Mouse (Mus musculus): ENCODE results near the gene Itpk1. TPM values are rescaled to one million over a fixed set of nuclear protein-coding genes. Genes with fewer than 3 reads are reported as not detected.

Itpk1 gene
- polyA plus RNA-seq, 1 experiment = 64.9 TPM

DNA sequence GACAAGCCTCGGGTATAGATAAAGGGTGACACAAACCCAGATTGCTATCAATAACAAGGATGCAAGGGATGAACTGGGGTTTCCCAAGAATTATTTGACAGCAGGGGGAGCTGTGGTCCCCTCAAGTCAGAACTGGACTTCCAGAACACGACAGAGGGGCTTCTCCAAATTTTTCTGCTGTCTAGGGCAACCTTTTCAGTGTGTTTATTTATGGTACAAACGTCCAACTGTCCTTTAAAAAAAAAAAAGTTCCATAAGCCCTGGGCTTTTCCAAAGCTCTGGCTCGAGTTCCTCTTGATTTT, 1.7 kb downstream of the Itpk1 start:
- DNase-seq = peak in 1 of 2 experiments; percentile 68
- Histone ChIP-seq H3K4me1 (ENCODE audit: control insufficient read depth, insufficient read depth, low read length) (peaks cover 29% of the 10 kb centered on the region), H3K4me3 (replicated peaks; ENCODE audit: insufficient read depth, low read depth, low read length) (peak overlapping the region; percentile 86), H3K27ac (ENCODE audit: insufficient read depth, low read length) (peak overlapping the region; percentile 75), H3K27me3 (ENCODE audit: control insufficient read depth, insufficient read depth, low read length) (no peaks in the 10 kb centered on the region)
- 0 out of 2 replicates have a peak, but pooled peaks have one; percentile 44 for TF ChIP-seq CTCF (IDR thresholded peaks at IDR 0.05; ENCODE audit: borderline replicate concordance, insufficient read depth, low read depth, low read length)
- TF ChIP-seq POLR2A (IDR thresholded peaks at IDR 0.05; ENCODE audit: borderline replicate concordance, insufficient read depth, low read length) = no peak
- 2% methylated on average over 4 of the region's 4 CpGs for WGBS

- 8% methylated on average over 15 of the region's 15 CpGs for WGBS
- DNase-seq = peak; percentile 73 to 77
Measured at GRCm38 (mm10) chr12:102702356-102703110, 2.2 kb downstream of the Itpk1 start.

DNA sequence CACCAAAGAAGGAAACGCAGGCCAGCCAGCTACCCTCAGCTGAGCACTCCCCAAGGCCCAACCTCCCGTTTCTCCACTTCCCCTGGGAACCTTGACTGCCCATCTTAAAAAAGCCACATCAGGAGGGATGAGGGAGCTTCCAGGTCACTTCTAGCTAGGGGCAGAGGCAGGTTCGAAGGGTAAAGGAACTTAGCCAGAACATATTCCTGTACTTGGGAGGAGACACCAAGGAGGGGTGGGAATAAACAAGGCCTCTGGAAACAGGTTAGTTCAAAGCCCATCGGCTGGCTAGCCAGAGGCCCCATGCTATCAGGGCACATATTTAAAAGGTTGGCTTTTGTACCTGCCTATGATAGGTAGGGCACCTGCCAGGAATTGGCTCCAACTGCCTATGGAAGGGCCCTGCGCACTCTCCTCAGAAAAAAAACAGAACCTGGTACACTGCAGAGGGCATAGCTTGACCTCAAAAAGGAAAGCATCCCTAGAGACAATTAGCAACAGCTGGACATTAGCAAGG, 3.0 kb downstream of the Itpk1 start:
- Histone ChIP-seq H3K4me3 (replicated peaks; ENCODE audit: insufficient read depth, low read depth, low read length) (peak overlapping the region; percentile 42), H3K4me1 (ENCODE audit: control insufficient read depth, insufficient read depth, low read length) (peaks cover 42% of the 10 kb centered on the region), H3K27me3 (ENCODE audit: control insufficient read depth, insufficient read depth, low read length) (no peaks in the 10 kb centered on the region), H3K27ac (ENCODE audit: insufficient read depth, low read length) (no peak overlapping the region)
- peak in 1 of 2 experiments; percentile 34 for DNase-seq
- WGBS = 64% methylated on average over 5 of the region's 5 CpGs
- no peak for TF ChIP-seq CTCF (IDR thresholded peaks at IDR 0.05; ENCODE audit: borderline replicate concordance, insufficient read depth, low read depth, low read length)
- TF ChIP-seq POLR2A (IDR thresholded peaks at IDR 0.05; ENCODE audit: borderline replicate concordance, insufficient read depth, low read length) = no peak

More at GRCm38 (mm10) chr12:102702356-102703110, 2.2 kb downstream of the Itpk1 start:
- no peak overlapping the region; the same call in 1 of the 2 replicates for H3K27ac ChIP-seq (ENCODE audit: insufficient read depth, low read length)
- H3K27me3 ChIP-seq (ENCODE audit: control insufficient read depth, insufficient read depth, low read length) = no peaks in the 10 kb centered on the region
- H3K4me3 ChIP-seq (replicated peaks; ENCODE audit: insufficient read depth, low read depth, low read length) = peak overlapping the region; percentile 86
- peak; percentile 59; the same call in 1 of the 2 replicates for TF ChIP-seq CTCF (IDR thresholded peaks at IDR 0.05; ENCODE audit: borderline replicate concordance, insufficient read depth, low read depth, low read length)
- TF ChIP-seq POLR2A (IDR thresholded peaks at IDR 0.05; ENCODE audit: borderline replicate concordance, insufficient read depth, low read length) = no peak
- peaks cover 34% of the 10 kb centered on the region for H3K4me1 ChIP-seq (ENCODE audit: control insufficient read depth, insufficient read depth, low read length)

- peaks cover 54% of the 10 kb centered on the region for H3K4me1 ChIP-seq (ENCODE audit: control insufficient read depth, insufficient read depth, low read length)
- H3K27me3 ChIP-seq (ENCODE audit: control insufficient read depth, insufficient read depth, low read length) = no peaks in the 10 kb centered on the region
- WGBS = 73% methylated on average over 12 of the region's 12 CpGs
- DNase-seq = no peak
- no peak overlapping the region for H3K27ac ChIP-seq (ENCODE audit: insufficient read depth, low read length)
- H3K4me3 ChIP-seq (replicated peaks; ENCODE audit: insufficient read depth, low read depth, low read length) = no peak overlapping the region
- TF ChIP-seq CTCF (IDR thresholded peaks at IDR 0.05; ENCODE audit: borderline replicate concordance, insufficient read depth, low read depth, low read length) (no peak), POLR2A (IDR thresholded peaks at IDR 0.05; ENCODE audit: borderline replicate concordance, insufficient read depth, low read length) (no peak)
Measured at GRCm38 (mm10) chr12:102700453-102700852, 4.3 kb downstream of the Itpk1 start.

- no peak for DNase-seq
- no peak overlapping the region for H3K27ac ChIP-seq (ENCODE audit: insufficient read depth, low read length)
- peaks cover 66% of the 10 kb centered on the region for H3K4me1 ChIP-seq (ENCODE audit: control insufficient read depth, insufficient read depth, low read length)
- no peaks in the 10 kb centered on the region for H3K27me3 ChIP-seq (ENCODE audit: control insufficient read depth, insufficient read depth, low read length)
- H3K4me3 ChIP-seq (replicated peaks; ENCODE audit: insufficient read depth, low read depth, low read length) = no peak overlapping the region
- 13% methylated on average over 1 of the region's 1 CpGs for WGBS
- TF ChIP-seq CTCF (IDR thresholded peaks at IDR 0.05; ENCODE audit: borderline replicate concordance, insufficient read depth, low read depth, low read length) = no peak
- TF ChIP-seq POLR2A (IDR thresholded peaks at IDR 0.05; ENCODE audit: borderline replicate concordance, insufficient read depth, low read length) = no peak
Measured at GRCm38 (mm10) chr12:102699156-102699555, 5.6 kb downstream of the Itpk1 start.

GRCm38 (mm10) chr12:102698089-102698684, 6.5 kb downstream of the Itpk1 start:
- H3K27ac ChIP-seq (ENCODE audit: insufficient read depth, low read length) = no peak overlapping the region
- 9% methylated on average over 1 of the region's 1 CpGs for WGBS

DNA sequence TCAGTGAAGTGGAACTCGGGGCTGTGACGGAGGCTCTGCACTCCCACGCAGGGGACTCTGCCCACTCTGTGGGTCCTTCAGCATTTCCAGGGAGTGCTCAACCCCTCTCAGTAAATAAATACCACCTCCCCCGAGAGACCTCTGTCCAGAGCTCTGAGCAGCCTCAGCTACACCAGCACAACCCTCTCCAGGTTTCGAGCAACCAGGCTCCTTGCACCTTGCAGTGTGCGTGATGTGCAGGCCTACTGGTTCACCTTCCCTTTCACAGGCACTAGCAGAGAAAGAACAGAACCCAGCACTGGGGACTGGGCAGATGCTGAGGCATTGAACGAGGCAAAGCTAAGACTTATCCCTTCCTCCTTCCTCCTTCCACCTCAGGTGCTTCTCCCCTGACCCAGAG, 7.3 kb downstream of the Itpk1 start:
- 82% methylated on average over 7 of the region's 7 CpGs for WGBS
- TF ChIP-seq CTCF (IDR thresholded peaks at IDR 0.05; ENCODE audit: borderline replicate concordance, insufficient read depth, low read depth, low read length) = no peak

More at GRCm38 (mm10) chr12:102698089-102698684, 6.5 kb downstream of the Itpk1 start:
- peaks cover 66% of the 10 kb centered on the region for H3K4me1 ChIP-seq (ENCODE audit: control insufficient read depth, insufficient read depth, low read length)
- H3K27me3 ChIP-seq (ENCODE audit: control insufficient read depth, insufficient read depth, low read length) = no peaks in the 10 kb centered on the region
- no peak overlapping the region for H3K4me3 ChIP-seq (replicated peaks; ENCODE audit: insufficient read depth, low read depth, low read length)
- DNase-seq = no peak
- TF ChIP-seq CTCF (IDR thresholded peaks at IDR 0.05; ENCODE audit: borderline replicate concordance, insufficient read depth, low read depth, low read length) = no peak
- TF ChIP-seq POLR2A (IDR thresholded peaks at IDR 0.05; ENCODE audit: borderline replicate concordance, insufficient read depth, low read length) = no peak

More for the DNA sequence above, 7.3 kb downstream of the Itpk1 start:
- Histone ChIP-seq H3K27me3 (ENCODE audit: control insufficient read depth, insufficient read depth, low read length) (no peaks in the 10 kb centered on the region), H3K27ac (ENCODE audit: insufficient read depth, low read length) (no peak overlapping the region), H3K4me3 (replicated peaks; ENCODE audit: insufficient read depth, low read depth, low read length) (no peak overlapping the region), H3K4me1 (ENCODE audit: control insufficient read depth, insufficient read depth, low read length) (peaks cover 68% of the 10 kb centered on the region)
- DNase-seq = no peak

Data from cerebellum, adult 2 months (tissue).